Mouse (Mus musculus) right cerebral cortex, postnatal 25 days (tissue): ENCODE measurements around the gene Pde5a.

ENCODE experiments used
- DNase-seq: peaks from one replicate; pipeline ENCODE4 v3.0.0; 2022

Pde5a gene

DNA sequence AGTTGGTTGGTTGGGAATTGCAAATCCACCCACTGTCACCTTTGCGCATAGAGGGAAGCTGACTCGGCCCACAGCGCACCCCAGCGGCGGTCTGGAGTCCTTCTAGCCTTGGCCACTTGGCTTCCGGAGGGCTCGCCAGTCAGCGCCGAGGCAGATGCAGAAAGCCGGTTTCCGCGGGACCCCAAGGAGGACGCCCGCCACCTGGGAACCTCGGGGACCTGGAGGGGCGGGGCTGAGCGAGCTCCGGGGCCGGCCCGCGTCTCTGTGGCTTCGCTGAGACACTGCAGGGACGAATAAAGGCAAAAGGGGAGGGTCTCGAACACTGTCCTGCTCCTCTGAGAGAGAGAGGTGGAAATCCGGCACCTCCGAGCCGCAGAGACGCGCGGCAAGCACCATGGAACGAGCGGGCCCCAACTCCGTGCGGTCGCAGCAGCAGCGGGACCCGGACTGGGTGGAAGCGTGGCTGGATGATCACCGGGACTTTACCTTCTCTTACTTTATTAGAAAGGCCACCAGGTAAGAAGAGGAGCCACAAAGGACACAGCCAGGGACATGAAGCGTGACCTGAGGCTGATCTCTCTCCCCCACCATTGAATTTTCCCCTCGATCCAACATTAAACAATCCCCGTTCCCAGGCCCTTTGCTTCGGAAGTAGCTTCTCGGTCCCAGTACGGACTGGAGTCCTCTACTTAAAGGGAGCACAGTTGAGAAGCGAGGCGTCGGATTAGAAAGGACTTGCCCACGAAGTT lies at the start of gene Pde5a:
TSS of gene Pde5a (plus strand) at position 96 of the 749 bp plus-strand sequence.
- peak; percentile 28 for DNase-seq

DNA sequence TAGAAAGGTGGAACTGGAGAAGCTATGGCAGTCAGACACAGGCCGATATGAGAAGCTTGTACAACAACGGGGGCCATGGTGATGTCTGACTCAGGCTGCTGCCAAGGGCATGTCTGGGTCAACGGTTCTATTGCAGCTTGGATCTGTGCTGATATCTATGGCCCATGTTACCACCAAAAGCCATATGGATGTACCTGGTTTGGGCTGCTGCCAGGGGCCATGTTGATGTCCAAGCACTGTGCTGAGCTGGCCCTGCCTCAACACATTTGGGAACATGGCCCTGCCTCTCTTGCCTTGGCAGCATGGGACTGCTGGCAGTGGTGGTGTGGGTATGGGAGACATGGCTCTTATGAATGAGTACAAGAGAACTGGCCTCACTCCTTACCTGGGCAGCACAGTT lies 47.9 kb upstream of the Pde5a start:
- DNase-seq = no peak

DNA sequence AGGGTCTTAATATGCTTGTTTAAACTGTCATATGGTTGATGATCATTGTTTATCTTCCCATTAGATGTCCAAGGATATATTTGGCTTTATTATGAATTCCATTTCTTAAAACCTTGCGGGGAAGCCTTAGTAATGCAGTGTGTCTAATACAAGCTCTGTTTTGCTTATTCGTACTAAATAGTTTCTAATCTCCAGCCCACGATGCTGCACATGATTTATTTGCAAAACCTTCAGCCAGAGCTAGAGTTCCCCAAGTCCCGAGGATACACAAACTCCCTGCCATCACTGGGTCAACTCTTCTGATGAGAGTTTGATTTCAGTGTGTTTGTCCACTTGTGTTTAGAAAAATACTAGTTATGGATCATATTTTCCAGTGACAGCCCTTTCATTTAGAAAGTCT lies 46.4 kb upstream of the Pde5a start:
- DNase-seq = no peak

DNA sequence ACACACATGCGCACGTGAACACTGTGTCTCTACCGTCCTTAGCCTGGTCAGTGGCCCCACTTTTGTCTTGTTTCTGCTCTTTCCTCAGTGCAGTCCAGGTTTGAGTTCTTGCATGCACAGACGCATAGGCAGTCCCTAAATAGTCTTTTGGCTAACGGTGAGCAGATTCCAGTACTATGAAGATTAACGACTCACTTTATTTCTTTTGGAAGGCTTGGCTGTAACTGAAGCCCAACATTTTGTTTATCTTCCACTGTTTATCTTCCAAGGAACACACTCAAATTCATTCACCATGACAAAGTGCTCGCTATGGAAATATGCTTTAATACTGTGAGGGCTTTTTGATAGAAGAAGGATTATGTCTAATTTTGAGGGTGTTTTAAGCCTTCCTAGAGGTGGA lies 43.9 kb upstream of the Pde5a start:
- DNase-seq = no peak

DNA sequence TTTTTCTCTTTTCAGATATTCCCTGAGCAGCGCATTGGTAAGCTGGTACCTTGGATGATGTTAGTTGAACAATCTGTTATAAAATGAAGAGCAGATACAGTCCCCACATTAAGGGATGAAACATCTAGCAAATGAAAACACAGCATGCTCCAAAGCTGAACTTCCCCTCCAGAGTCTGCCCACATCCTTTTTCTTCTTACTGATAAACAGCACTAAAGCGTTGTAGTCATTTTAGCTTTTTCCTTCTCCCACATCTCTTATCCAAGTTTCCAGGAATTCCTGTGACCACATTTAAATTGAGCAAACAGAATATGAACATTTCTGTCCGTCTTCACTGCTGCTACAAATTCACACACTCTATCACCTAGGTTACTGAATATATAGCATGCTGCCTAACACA lies 35.7 kb upstream of the Pde5a start:
- no peak for DNase-seq

DNA sequence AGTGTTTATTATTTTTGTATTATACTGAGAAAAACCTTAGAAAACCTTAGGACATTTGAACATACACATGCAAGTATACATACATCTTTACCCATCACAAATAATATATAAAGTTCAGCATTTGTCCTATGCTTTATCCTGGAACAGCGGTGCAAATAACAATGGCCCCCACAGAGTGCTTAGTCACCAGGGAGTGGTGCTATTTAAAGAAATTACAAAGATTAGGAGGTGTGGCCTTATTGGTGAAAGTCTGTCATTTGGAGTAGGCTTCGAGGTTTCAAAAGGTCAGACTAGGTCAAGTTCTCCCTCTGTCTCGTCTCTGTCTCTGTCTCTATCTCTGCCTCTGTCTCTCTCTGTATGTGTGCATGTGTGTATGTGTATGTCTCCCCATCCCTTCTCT lies 32.9 kb upstream of the Pde5a start:
- no peak for DNase-seq

DNA sequence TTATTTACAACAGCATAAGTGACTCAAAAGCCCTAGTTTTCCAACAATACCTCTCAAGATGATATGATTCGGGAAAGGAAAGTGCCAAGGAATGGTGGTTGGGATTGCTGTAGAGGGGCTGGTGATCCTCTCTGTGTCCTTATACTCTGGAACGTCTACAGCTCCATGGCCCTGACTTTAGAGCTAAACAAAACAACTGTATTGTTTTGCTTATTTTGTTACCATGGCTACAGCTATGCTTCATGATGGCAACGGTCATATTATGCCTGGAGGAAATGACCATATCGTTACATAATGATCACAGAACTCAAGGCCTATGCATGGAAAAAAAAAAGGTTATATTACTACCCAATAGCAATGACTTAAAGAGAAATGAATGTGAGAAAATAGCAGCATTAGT lies 32.1 kb upstream of the Pde5a start:
- DNase-seq = no peak

DNA sequence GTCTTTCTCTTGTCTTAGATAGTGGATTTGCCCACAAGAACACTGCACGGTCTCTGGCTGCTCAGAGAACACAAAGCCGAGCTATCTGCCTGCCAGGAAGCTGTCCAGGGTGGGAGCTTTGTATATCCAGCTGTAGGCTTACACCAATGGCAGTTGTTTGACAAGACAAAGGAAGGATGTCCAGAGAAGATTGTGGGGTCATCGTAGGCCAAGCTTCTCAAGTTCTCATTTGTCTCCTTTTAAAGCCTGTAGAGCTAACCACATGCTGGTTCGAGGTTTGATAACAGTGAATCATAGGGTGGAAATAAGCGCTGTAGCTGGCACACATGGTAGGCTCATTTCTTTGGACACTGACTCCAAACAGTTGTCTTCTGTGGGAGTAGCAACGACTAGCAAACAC lies 24.5 kb upstream of the Pde5a start:
- no peak for DNase-seq

DNA sequence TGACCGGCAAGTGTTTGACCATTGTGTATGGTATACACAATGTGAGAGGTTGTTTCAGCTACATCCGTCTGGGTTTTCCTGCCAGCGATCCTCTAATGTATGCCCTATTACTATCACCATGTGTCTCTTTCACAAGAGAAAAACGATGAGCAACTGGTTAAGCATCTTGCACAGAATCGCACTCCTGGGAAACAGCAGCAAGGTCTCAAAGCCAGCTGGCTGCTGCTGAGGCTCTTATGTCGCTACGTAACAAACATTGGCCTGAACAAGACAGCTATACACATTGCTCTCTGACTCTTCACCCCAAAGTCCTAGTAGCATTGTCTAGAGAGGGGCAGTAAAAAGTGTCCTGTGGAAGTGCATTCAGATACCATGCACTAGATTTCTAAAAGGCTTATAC lies 23.5 kb upstream of the Pde5a start:
- no peak for DNase-seq

DNA sequence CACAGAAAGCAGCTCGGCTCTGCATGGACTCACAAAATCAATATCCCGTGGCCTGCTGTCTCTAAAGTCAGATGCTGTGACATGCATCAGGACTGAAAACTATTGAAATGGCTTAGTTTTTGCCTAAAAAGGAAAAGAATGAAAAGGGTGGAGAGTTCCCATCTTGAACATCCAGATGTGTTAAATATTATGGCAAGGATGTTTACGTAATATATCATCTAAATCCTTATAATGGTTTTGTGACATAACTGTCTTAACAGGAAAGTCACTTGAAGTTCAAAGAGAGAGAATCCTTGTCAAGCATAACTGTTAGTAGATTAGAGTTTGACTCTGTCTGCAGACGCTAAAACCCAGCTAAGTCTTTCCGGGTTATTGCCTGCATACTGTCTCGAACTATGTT lies 20.3 kb upstream of the Pde5a start:
- no peak for DNase-seq

DNA sequence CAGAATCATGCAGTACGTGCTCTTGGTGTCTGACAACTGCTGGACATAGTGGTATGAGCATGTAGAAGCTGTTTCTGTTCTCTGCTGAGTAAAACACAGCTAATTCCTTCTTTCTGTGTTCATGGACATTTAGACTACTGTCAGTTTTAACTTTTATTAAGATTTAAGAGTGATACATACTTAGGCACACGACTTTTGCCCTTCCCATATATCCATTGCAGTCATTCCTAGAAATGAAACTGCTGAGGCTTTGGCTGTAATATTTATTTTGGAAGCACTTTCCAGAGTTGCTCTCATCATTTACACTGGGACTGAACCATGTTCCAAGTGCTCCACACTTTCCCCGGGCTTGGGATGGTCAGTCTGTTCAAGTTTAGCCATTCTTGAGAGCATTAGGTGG lies 18.6 kb upstream of the Pde5a start:
- DNase-seq = no peak

DNA sequence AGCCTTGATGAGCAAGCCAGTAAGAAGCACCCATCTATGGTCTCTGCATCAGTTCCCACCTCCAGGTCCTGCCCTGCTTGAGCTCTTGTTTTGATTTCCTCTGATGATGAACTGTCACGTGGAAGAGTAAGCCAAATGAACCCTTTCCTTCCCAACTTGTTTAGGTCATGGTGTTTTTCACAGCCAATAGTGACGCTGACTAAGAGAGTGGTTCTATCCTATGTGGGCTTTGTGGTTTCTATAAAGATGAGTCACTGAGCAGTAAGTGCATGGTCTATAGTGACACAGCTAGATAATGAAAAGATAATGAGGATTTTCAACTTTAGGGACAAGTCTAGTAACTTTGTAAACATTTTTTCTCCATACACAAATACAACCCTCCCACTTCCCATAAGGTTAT lies 10.1 kb upstream of the Pde5a start:
- DNase-seq = no peak

DNA sequence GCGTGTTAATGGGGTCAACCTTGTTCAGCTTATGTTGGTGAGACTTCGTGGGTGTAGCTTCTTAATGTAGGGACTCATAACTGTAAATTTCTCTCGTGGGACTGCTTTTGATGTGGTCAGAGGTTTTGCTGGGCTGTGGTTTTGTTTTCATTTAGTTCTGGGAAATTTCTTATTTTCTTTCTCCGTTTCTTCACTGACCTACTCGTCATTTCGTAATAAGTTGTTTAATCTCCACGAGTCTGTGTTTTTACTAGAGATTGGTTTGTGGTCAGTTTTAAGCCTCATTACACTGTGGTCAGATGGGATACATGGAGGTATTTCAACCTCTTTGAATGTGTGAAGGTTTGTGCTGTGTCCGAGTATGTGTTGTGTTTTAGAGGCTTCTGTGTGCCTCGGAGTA lies 7.2 kb upstream of the Pde5a start:
- DNase-seq = no peak

DNA sequence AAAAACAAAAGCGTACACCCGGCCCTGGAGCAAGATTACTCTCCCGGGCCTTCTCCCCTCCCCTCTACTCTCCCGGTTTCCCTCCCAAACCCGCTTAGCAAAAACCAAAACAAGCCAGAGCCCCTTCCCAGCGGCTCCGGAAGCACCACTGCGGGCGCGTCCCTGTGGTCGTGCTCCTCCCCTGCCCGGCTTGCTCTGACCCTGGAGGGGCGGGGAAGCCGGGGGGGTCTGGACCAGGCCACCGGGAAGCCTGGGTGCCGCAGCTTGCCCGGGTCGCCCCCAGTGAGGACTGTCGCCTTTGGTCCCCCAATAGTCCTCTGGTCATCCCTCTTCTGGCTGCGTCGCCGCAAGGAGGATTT lies 833 bp downstream of the Pde5a start:
- peak; percentile 22 for DNase-seq

DNA sequence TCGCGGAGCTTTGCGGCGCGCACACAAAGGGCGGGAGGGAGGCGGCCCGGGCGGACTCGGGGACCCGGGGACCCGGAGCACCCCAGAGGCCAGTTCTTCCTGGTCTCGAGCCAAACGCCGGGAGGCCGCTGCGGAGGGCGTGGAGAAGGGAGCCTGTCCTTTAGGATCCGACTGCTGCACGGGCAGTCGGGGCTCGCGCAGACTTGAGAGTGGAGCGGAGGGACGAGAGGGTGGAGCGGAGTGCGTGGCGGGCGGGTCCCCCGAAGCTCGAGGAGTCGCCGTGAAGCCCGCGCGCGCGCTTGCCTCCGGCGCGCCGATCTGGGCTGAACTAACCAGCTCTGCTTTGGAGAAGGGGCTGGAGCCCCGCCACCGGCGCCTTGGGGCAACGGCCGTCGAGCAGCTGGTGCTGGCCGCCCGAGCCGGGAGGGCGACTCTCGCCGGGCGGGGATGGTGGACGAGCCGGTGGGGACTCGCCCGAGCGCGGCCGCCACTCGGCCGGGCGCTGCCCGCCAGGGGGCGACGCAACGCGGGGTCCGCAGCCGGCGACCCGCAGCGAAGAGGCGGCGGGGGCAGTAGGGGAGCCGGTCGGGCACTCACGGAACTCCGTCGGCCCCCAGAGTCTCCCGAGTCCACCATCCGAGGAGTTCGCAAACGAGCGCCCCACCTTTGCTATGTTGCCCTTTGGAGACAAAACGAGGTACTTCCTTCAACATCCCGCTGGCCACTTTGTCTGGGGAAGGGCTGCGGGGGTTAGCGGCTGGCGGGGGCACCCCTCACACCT lies 1.4 kb downstream of the Pde5a start:
- DNase-seq = peak; percentile 53

DNA sequence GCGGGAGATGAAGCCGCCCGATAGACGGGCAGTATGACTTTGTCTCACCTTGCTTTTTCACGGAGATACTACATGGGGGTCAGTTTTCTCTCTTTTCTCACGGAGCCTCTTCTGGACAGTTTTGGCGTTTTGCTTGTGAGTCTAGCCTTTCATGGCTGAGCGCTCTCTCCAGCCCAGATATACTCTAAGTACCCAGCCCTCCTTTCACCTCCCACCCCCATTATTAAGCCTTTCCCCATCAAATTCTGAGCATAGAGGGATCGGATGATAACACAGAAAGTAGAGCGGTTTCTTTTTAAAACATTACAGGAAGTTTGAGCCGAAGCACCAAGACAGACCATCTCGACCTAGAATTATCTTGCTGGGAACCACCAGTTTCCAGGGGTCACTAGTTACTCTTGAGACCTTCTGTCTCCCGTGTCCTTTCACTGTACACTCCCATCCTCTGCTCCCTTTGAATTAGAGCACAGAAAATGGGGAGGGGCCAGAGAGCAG lies 2.0 kb downstream of the Pde5a start:
- no peak for DNase-seq

DNA sequence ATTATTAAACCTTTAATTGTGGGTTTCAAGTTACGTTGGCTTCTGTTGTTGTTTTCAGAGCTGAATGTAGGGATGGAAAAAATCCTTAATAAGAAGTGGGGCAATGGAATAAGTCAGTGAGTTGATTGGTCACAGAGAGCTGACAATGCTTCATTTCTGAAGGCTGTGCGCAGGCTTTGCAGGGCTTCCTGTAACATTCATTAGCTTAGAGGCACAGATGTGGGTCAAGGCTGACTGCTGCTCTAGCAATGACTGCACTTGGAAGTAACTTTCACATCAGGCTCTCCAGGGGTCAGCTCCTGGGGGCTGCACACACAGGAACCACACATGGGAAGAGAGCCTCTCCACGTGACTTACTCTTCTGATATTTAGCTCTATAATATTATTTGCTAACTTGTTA lies 5.1 kb downstream of the Pde5a start:
- DNase-seq = no peak

DNA sequence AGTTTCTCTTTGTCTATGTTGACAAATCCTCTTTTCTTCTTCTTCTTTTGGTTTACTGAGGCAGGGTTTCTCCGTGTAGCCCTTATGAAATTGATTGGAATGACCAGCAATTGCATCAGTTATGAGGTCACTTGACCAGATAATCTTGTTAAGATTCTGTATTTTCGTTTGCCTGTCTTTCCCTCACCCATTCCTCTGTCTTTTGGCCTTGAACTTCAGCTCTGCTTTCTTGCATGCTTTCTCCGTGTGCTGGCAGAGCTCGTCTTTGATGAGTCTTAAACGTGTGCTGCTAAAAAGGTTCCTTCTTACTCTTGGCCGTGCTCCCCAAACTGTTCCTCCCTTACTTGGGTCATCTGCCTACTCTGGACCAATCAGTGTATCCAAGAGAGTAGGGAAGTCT lies 5.6 kb downstream of the Pde5a start:
- DNase-seq = no peak

DNA sequence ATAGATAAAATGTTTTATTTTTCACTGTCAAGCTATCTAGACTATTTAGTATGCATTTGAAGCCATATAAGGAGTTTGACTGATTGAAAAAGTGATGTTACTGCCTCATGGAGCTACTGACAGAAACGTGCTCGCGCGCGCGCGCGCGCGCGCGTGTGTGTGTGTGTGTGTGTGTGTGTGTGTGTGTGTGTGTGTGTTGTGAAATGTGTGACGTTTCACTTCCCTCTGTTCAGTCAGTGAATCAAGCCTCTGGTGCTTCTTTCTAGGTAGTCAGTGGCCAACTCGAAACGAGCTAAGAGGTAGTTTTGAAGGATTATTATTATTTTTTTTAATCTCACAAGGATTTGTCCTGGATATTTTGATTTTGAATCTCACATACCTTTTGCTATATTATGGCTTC lies 10.7 kb downstream of the Pde5a start:
- DNase-seq = no peak

DNA sequence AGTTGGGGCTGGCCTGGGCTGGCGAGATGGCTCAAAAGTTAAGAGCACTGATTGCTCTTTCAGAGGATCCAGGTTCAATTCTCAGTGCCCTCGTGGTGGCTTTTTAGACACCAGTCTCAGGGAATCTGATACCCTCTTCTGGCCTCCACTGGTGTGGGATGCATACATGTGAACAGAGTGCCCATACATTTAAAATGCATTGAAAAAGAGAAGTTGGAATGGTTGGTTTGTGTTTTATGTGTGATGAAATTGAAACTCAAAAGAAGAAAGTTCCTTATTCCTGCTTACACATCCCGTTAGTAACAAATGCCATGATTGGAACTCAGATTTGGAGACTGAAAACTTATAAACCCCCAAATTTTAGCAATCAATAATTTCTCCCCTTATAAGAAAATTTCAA lies 15.5 kb downstream of the Pde5a start:
- DNase-seq = no peak

DNA sequence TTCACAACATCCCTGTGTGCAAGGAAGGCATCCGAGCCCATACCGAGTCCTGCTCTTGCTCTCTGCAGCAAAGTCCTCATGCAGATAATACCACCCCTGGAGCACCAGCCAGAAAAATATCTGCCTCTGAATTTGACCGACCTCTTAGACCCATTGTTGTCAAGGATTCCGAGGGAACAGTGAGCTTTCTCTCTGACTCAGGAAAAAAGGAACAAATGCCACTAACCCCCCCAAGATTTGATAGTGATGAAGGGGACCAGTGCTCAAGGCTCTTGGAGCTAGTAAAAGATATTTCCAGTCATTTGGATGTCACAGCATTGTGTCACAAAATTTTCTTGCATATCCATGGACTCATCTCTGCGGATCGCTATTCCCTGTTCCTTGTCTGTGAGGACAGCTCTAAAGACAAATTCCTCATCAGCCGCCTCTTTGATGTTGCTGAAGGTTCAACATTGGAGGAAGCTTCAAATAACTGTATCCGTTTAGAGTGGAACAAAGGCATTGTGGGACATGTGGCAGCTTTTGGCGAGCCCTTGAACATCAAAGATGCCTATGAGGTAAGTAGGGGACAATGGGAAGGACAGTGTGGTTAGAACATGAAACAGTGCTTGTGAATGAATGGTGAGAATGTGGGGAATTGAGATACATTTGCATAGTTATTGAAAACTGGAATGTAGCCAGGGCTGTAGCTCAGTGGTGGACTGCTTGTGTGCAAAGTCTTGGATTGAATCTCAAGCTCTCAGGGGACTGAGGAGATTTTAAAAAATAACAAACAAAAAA lies 19.4 kb downstream of the Pde5a start:
- no peak for DNase-seq

DNA sequence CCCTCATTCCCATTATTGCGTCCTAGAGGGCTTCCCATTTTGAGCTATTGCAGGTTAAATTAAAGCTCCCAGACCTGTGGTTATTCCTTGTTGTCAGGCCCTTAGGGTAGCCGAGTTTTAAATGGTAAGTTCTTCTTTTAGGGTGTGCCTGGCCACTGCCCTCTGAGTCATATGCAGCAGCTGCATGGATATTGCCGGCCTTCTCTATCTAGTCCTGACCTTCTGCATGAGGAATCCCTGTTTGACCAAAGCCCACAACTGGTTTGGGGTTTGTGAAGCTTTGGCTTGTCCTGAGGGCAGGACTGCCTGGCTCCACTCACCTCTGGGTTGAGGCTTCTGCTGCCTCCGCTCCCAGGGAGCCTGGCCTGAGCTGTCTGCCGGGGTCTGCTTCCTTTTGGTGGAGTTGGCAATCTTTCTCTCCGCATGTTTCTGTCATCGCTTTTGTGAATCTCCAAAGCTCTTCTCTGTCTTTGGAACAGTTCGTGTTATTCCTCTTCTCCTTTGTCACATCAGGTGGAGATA lies 34.6 kb downstream of the Pde5a start:
- DNase-seq = no peak

DNA sequence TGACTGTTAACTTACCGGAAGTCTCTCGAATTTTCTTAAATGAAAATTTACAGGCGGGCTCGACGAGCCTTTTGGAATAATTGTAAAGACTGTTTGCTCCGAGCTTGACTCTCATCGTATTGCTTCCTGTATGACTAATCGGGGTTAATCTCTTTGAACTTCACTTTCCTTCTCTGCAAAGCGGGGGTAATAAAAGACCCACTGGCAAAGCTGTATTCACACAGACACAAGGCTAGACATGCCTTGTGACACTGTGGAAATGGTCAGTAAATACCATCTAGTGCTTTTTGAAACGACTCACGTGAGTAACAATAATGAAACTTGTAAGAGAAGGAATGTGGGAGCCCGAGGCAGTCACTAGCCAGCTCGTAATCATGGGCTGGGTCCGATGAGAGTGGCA lies 35.0 kb downstream of the Pde5a start:
- DNase-seq = no peak

DNA sequence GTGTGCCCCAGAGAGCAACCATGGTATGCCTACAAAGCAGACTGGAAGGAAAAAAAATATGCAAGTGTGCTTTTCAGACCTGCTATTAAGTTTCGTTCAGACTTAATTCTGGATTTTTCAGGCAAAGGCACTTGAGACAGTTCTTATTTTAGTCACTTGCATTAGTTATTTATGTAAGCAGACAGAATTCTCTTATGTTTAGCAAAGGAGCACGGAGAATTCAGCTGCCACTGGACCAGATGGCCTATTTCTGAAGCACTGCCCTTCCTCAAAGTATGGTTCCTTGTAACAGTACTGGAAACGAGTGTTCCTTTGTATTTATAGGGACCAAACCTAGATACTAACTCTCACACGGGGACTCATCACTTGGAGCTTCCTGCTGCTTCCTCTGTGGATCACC lies 38.2 kb downstream of the Pde5a start:
- DNase-seq = no peak
